Mouse (Mus musculus) MEL (cell line): ENCODE data around the gene Tssk4. TPM values are rescaled to one million over a fixed set of nuclear protein-coding genes. Genes with fewer than 3 reads are reported as not detected.
A peak's percentile ranks its signal among the peaks of the same experiment; 100 is the strongest.

Experiments used
- DNase-seq: peaks from one replicate; pipeline ENCODE4 v3.0.0; 2011; ENCODE audit warnings: low read depth, low spot score
- H3K27ac ChIP-seq: 2 replicates; pipeline ENCODE4 v1.5.1; 2012; ENCODE audit warnings: low read depth, mild to moderate bottlenecking, control low read depth, low read length, moderate library complexity; ENCODE audit not compliant: control insufficient read depth
- H3K27me3 ChIP-seq, 2 experiments: fragments of 150-350 bp in 1 of 2; sonication (generic) in 1 of 2; 2 replicates each; pipeline ENCODE4 v1.6.1; 2012; ENCODE audit warnings: low read length in 2 of 2, mild to moderate bottlenecking in 2 of 2, improper control_type of control experiment in 1 of 2, moderate library complexity in 1 of 2; ENCODE audit not compliant: insufficient read depth in 2 of 2, control insufficient read depth in 1 of 2
- H3K36me3 ChIP-seq, 2 experiments: 2 replicates each; pipeline ENCODE4 v1.6.1; 2012 to 2014; ENCODE audit warnings: low read length in 2 of 2, improper control_type of control experiment in 1 of 2, inconsistent platforms in 1 of 2, mild to moderate bottlenecking in 1 of 2; ENCODE audit not compliant: insufficient read depth in 2 of 2, control insufficient read depth in 1 of 2
- H3K4me1 ChIP-seq, 2 experiments: fragments of 150-350 bp in 1 of 2; sonication (generic) in 1 of 2; 2 replicates each; pipeline ENCODE4 v1.6.1; 2012; ENCODE audit warnings: low read length in 2 of 2, improper control_type of control experiment in 1 of 2, mild to moderate bottlenecking in 1 of 2; ENCODE audit not compliant: insufficient read depth in 2 of 2, control insufficient read depth in 1 of 2
- H3K4me3 ChIP-seq, 2 experiments: fragments of 150-350 bp in 1 of 2; sonication (generic) in 1 of 2; 2 replicates each; pipeline ENCODE4 v1.5.1; 2012; ENCODE audit warnings: low read depth in 2 of 2, low read length in 2 of 2, mild to moderate bottlenecking in 2 of 2, moderate library complexity in 2 of 2, control low read depth in 1 of 2, improper control_type of control experiment in 1 of 2; ENCODE audit not compliant: control insufficient read depth in 1 of 2, insufficient read depth in 1 of 2
- H3K79me2 ChIP-seq: 2 replicates; pipeline ENCODE4 v1.6.1; 2012; ENCODE audit warnings: mild to moderate bottlenecking, low read length, moderate library complexity; ENCODE audit not compliant: control insufficient read depth, poor library complexity, insufficient read depth
- H3K9ac ChIP-seq: 2 replicates; pipeline ENCODE4 v1.6.1; 2012; ENCODE audit warnings: low read depth, mild to moderate bottlenecking, control low read depth, low read length, moderate library complexity; ENCODE audit not compliant: control insufficient read depth, poor library complexity, severe bottlenecking
- H3K9me3 ChIP-seq: fragments of 150-350 bp; sonication (generic); replicated peaks from 2 replicates; pipeline ENCODE4 v1.6.1; 2012; ENCODE audit warnings: mild to moderate bottlenecking, low read length, improper control_type of control experiment, moderate library complexity; ENCODE audit not compliant: insufficient read depth
- CHD1 ChIP-seq: IDR thresholded peaks from 2 replicates; pipeline ENCODE4 v1.6.1; 2012; ENCODE audit warnings: low read depth, mild to moderate bottlenecking, inconsistent platforms, low read length, improper control_type of control experiment
- CHD2 ChIP-seq: IDR thresholded peaks from 2 replicates; pipeline ENCODE4 v1.6.1; 2011; ENCODE audit warnings: low read length, improper control_type of control experiment
- CTCF ChIP-seq, 3 experiments: IDR thresholded peaks in 2 of 3; conservative IDR thresholded peaks in 1 of 3; 2 replicates each; pipeline ENCODE4 v1.5.1; 2011 to 2012; ENCODE audit warnings: low read length in 3 of 3, low read depth in 2 of 3, mild to moderate bottlenecking in 2 of 3, improper control_type of control experiment in 1 of 3, inconsistent platforms in 1 of 3, mixed read lengths in 1 of 3, moderate library complexity in 1 of 3; ENCODE audit not compliant: control insufficient read depth in 1 of 3, insufficient read depth in 1 of 3, poor library complexity in 1 of 3, severe bottlenecking in 1 of 3
- E2F4 ChIP-seq: IDR thresholded peaks from 2 replicates; pipeline ENCODE4 v1.6.1; 2011; ENCODE audit warnings: low read depth, low read length, improper control_type of control experiment, borderline replicate concordance
- ELF1 ChIP-seq: IDR thresholded peaks from 2 replicates; pipeline ENCODE4 v1.6.1; 2014; ENCODE audit warnings: low read depth, mild to moderate bottlenecking, inconsistent platforms, low read length, improper control_type of control experiment, moderate library complexity
- ETS1 ChIP-seq: IDR thresholded peaks from 2 replicates; pipeline ENCODE4 v1.6.1; 2012; ENCODE audit warnings: low read depth, mild to moderate bottlenecking, inconsistent platforms, low read length, improper control_type of control experiment, moderate library complexity
- GABPA ChIP-seq: IDR thresholded peaks from 2 replicates; pipeline ENCODE4 v1.6.1; 2012; ENCODE audit warnings: low read depth, mild to moderate bottlenecking, inconsistent platforms, low read length, improper control_type of control experiment, moderate library complexity
- HCFC1 ChIP-seq: IDR thresholded peaks from 2 replicates; pipeline ENCODE4 v1.6.1; 2012; ENCODE audit warnings: low read depth, mild to moderate bottlenecking, inconsistent platforms, low read length, improper control_type of control experiment, moderate library complexity
- JUND ChIP-seq: IDR thresholded peaks from 2 replicates; pipeline ENCODE4 v1.6.1; 2011; ENCODE audit warnings: low read depth, mild to moderate bottlenecking, improper control_type of control experiment, low read length
- KAT2A ChIP-seq: conservative IDR thresholded peaks from 2 replicates; pipeline ENCODE4 v1.6.1; 2012; ENCODE audit warnings: low read depth, low read length, improper control_type of control experiment, inconsistent platforms
- MYB ChIP-seq: IDR thresholded peaks from 2 replicates; pipeline ENCODE4 v1.6.1; 2011; ENCODE audit warnings: mild to moderate bottlenecking, low read depth, low read length, improper control_type of control experiment
- NELFE ChIP-seq: IDR thresholded peaks from 2 replicates; pipeline ENCODE4 v1.6.1; 2011; ENCODE audit warnings: low read depth, low read length, improper control_type of control experiment
- NRF1 ChIP-seq: IDR thresholded peaks from 2 replicates; pipeline ENCODE4 v1.6.1; 2014; ENCODE audit warnings: low read depth, mild to moderate bottlenecking, inconsistent platforms, low read length, improper control_type of control experiment, moderate library complexity; ENCODE audit not compliant: poor library complexity, insufficient read depth, severe bottlenecking
- RAD21 ChIP-seq: IDR thresholded peaks from 2 replicates; pipeline ENCODE4 v1.6.1; 2011; ENCODE audit warnings: mild to moderate bottlenecking, low read depth, low read length, improper control_type of control experiment
- SIN3A ChIP-seq: IDR thresholded peaks from 2 replicates; pipeline ENCODE4 v1.6.1; 2012; ENCODE audit warnings: low read length, improper control_type of control experiment, inconsistent platforms
- SMC3 ChIP-seq: IDR thresholded peaks from 2 replicates; pipeline ENCODE4 v1.6.1; 2011; ENCODE audit warnings: low read depth, low read length, improper control_type of control experiment
- TAL1 ChIP-seq: IDR thresholded peaks from 2 replicates; pipeline ENCODE4 v1.6.1; 2012; ENCODE audit warnings: mild to moderate bottlenecking, inconsistent platforms, low read length, moderate library complexity, mixed read lengths
- TBP ChIP-seq: IDR thresholded peaks from 2 replicates; pipeline ENCODE4 v1.8.0; 2011; ENCODE audit warnings: low read depth, low read length, improper control_type of control experiment
- TCF12 ChIP-seq: IDR thresholded peaks from 2 replicates; pipeline ENCODE4 v1.6.1; 2014; ENCODE audit warnings: low read depth, mild to moderate bottlenecking, inconsistent platforms, low read length, improper control_type of control experiment, moderate library complexity
- UBTF ChIP-seq: IDR thresholded peaks from 2 replicates; pipeline ENCODE4 v1.6.1; 2012; ENCODE audit warnings: low read depth, mild to moderate bottlenecking, inconsistent platforms, low read length, improper control_type of control experiment, moderate library complexity, borderline replicate concordance; ENCODE audit not compliant: insufficient read depth
- USF2 ChIP-seq, 2 experiments: IDR thresholded peaks; 2 replicates each; pipeline ENCODE4 v1.6.1; 2011 to 2012; ENCODE audit warnings: improper control_type of control experiment in 2 of 2, low read length in 2 of 2, borderline replicate concordance in 1 of 2, inconsistent platforms in 1 of 2, low read depth in 1 of 2, mild to moderate bottlenecking in 1 of 2; ENCODE audit not compliant: insufficient read depth in 1 of 2
- ZKSCAN1 ChIP-seq: IDR thresholded peaks from 2 replicates; pipeline ENCODE4 v1.6.1; 2012; ENCODE audit warnings: low read depth, mild to moderate bottlenecking, inconsistent platforms, low read length, improper control_type of control experiment, moderate library complexity
- ZMIZ1 ChIP-seq: IDR thresholded peaks from 2 replicates; pipeline ENCODE4 v1.6.1; 2012; ENCODE audit warnings: low read depth, mild to moderate bottlenecking, inconsistent platforms, low read length, improper control_type of control experiment, moderate library complexity
- ZNF384 ChIP-seq: IDR thresholded peaks from 2 replicates; pipeline ENCODE4 v1.6.1; 2012; ENCODE audit warnings: low read depth, mild to moderate bottlenecking, inconsistent platforms, low read length, improper control_type of control experiment
- polyA plus RNA-seq, 2 experiments: library from polyadenylated mRNA; stranded (reverse) in 1 of 2; unstranded in 1 of 2; fragments of >175 nt in 1 of 2; fragments of >200 nt in 1 of 2; gene quantifications; 2 replicates each; pipeline versions ENCODE4 v1.2.1 to v1.2.4; 2012; ENCODE audit warnings: low replicate concordance in 2 of 2, low read depth in 1 of 2; ENCODE audit not compliant: insufficient read length in 2 of 2, insufficient read depth in 1 of 2, missing spikeins in 1 of 2
- total RNA-seq: library from RNA; depleted of rRNA; stranded (reverse); fragments of 300-350 nt; gene quantifications from 2 replicates; pipeline ENCODE4 v1.2.3, GENCODE M21; 2012

Tssk4 gene
- total and polyA plus RNA-seq, 3 experiments, result 0.08 to 0.40 TPM; not detected in 1

DNA sequence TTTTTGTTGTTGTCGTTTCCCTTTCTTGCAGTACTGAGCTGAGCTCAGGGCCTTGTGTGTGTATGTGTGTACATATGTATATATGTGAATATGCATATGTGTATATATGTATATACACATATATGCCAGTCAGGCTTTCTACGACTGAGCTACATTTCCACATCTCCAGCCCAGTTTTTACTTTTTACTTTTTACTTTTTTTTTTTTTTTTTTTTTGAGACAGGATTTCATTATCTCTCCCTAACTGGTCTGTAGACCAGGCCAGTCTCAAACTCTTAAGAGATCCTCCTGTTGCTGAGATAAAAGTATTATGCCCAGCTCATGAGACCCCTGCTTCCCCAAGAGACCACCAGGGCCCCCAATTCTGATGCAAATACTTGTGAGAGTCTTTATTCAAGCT is 33.1 kb upstream of the Tssk4 start:
- no peaks in the 10 kb centered on the region for H3K27me3 ChIP-seq
- H3K9ac ChIP-seq, result no peak overlapping the region
- H3K27ac ChIP-seq, result no peak overlapping the region

DNA sequence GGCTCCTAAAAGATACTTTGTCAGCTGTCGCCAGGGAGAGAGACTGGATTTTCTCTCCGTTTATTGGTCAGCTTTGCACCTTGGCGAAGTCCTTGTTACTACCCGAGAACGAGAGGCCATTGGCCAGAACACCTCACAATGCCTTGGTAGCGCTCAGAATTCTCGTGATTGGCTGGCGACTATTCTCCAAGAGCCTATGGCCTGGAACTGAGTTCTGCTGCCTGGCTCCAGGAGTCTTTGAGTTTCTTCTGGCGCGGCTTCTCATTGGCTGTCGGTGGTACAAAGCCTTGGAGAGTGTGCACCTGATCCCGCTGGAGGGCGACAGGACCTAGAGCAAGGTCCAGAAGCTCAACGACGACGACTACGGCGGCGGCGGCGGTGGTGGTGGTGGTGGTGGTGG is 32.2 kb upstream of the Tssk4 start, which contains the start of gene Rec8:
Gene Rec8, plus strand, starts transcription at position 216 of the 400 bp plus-strand sequence.
- Histone ChIP-seq H3K9ac (peak within 1 kb of the TSS; percentile 49), H3K9me3 (no peaks in the 10 kb centered on the region), H3K27ac (peak within 1 kb of the TSS; percentile 69), H3K4me3 (peak within 1 kb of the TSS; percentile 47 to 57), H3K27me3 (no peaks in the 10 kb centered on the region), H3K79me2 (no peaks in the 10 kb centered on the region), H3K36me3 (peaks cover 0 to 26% of the 10 kb centered on the region in 2 experiments; a peak in 2 of 4 replicates), H3K4me1 (peaks cover 11 to 47% of the 10 kb centered on the region in 2 experiments)
- TF ChIP-seq NRF1, result no peak
- no peak for DNase-seq

More for the DNA sequence above, 33.1 kb upstream of the Tssk4 start:
- H3K4me3 ChIP-seq, result no peak overlapping the region
- TF ChIP-seq ZNF384 (peak; percentile 96), CHD2 (no peak), CHD1 (no peak), ZMIZ1 (no peak)
- TF ChIP-seq, all 39 proteins: peak for 1
- Histone ChIP-seq H3K9me3 (no peaks in the 10 kb centered on the region), H3K4me1 (peaks cover 11 to 51% of the 10 kb centered on the region in 2 experiments), H3K36me3 (peaks cover 0 to 27% of the 10 kb centered on the region in 2 experiments; a peak in 2 of 4 replicates), H3K79me2 (no peaks in the 10 kb centered on the region)
- no peak for DNase-seq

DNA sequence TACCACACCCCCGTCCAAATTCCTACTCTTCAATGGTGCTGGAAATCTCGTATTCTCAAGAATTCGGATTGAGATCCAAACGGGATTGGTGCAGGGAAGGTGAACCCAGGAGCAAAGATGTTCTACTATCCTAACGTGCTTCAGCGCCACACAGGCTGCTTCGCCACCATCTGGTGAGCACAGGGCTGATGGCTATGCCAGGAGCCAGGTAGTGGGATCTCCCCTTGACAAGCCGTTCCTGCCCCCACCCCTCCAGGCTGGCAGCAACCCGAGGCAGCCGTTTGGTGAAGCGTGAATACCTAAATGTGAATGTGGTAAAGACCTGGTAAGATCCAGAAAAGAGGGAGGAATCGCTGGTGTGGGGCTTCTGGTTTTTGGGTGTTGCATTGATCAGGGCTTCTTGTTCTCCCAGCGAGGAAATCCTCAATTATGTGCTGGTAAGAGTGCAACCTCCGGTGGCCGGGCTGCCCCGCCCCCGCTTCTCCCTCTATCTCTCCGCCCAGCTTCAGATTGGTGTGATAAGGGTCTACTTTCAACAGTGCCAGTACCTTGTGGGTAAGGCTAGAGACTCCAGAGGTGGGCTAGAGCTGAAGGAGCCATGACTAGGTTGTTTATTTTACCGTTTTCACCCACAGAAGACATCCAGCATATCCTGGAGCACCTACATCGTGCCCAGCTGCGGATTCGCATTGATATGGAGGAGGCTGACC is 31.3 kb upstream of the Tssk4 start:
- Histone ChIP-seq H3K36me3 (peaks cover 0 to 19% of the 10 kb centered on the region in 2 experiments; a peak in 2 of 4 replicates), H3K27ac (peak overlapping the region; percentile 69), H3K79me2 (no peaks in the 10 kb centered on the region), H3K4me1 (peaks cover 11 to 39% of the 10 kb centered on the region in 2 experiments), H3K27me3 (no peaks in the 10 kb centered on the region), H3K9ac (peak overlapping the region; percentile 49), H3K4me3 (peak overlapping the region; percentile 47 to 57), H3K9me3 (no peaks in the 10 kb centered on the region)
- peak; percentile 76 for DNase-seq
- TF ChIP-seq ZKSCAN1, result no peak
- no peak for TF ChIP-seq TBP
- no peak for TF ChIP-seq USF2 (IDR thresholded peaks at IDR 0.05; ENCODE audit: borderline replicate concordance in 1 of 2, insufficient read depth in 1 of 2, low read depth in 1 of 2, low read length in 2 of 2)
- TF ChIP-seq ETS1, result peak; percentile 63; the same call in 1 of the 2 replicates
- no peak for TF ChIP-seq MYB
- TF ChIP-seq ZMIZ1, result no peak
- no peak for TF ChIP-seq GABPA
- TF ChIP-seq SIN3A, result peak; percentile 66
- TF ChIP-seq E2F4, result no peak
- no peak for TF ChIP-seq CTCF (IDR thresholded peaks at IDR 0.05 in 2 of 3, conservative IDR thresholded peaks at IDR 0.05 in 1 of 3; ENCODE audit: control insufficient read depth in 1 of 3, insufficient read depth in 1 of 3, low read depth in 2 of 3, low read length in 3 of 3, poor library complexity in 1 of 3, severe bottlenecking in 1 of 3)
- TF ChIP-seq RAD21, result no peak
- peak; percentile 18; the same call in 1 of the 2 replicates for TF ChIP-seq HCFC1
- TF ChIP-seq TAL1, result peak; percentile 50
- TF ChIP-seq ZNF384, result no peak
- TF ChIP-seq TCF12, result peak; percentile 86
- TF ChIP-seq KAT2A, result no peak
- TF ChIP-seq SMC3, result no peak
- no peak for TF ChIP-seq UBTF
- TF ChIP-seq CHD1, result no peak
- TF ChIP-seq ELF1, result no peak
- peak; percentile 37 for TF ChIP-seq NELFE
- TF ChIP-seq JUND, result no peak
